ENCODE assay signal across 9 mouse cellular contexts in genomic region chr13:43565346-43565745, GRCm38 (mm10). TPM values are rescaled to one million over a fixed set of nuclear protein-coding genes. Genes with fewer than 3 reads are reported as not detected.
DNase-seq lines count a peak whose midpoint lies in the region; ATAC-seq and TF ChIP-seq lines count a peak whose summit lies in the region.
"Had no signal": no experiment of that assay in that cellular context is flagged by ENCODE, and none has a peak within 500 bp of the region (broad histone marks: within the 10 kb centered on the region; RNA-seq: fewer than 3 reads in every experiment).

No protein-coding gene starts in this region.

- DNase-seq in hindbrain, embryonic 14.5 days (ENCODE audit: low spot score), result peak; percentile 89
- DNase-seq in adrenal gland, postnatal 4 days (ENCODE audit: low spot score in 2 of 2), result peak; percentile 30 to 51
- peak; percentile 80 for DNase-seq in heart, adult 8-10 months (ENCODE audit: low spot score)
- peak; percentile 88 to 94 for DNase-seq in left cerebral cortex, adult 18-20 months (ENCODE audit: low spot score in 2 of 2)
- DNase-seq in stomach, postnatal 0 days (ENCODE audit: low spot score), result peak; percentile 89

- H3K27ac ChIP-seq in hindbrain, embryonic 14.5 days, result no peak overlapping the region
- no peak overlapping the region for H3K27ac ChIP-seq in hindbrain, embryonic 16.5 days (ENCODE audit: low read depth, low read length)
- no peak overlapping the region for H3K27ac ChIP-seq in embryonic facial prominence, embryonic 13.5 days
- H3K27ac ChIP-seq in stomach, postnatal 0 days (replicated peaks), result no peak overlapping the region
- H3K27ac ChIP-seq: neural tube, embryonic 12.5 days had no signal

- no peaks in the 10 kb centered on the region for H3K4me1 ChIP-seq in hindbrain, embryonic 14.5 days (replicated peaks; ENCODE audit: control insufficient read depth, insufficient read depth, low read length)
- H3K4me1 ChIP-seq in hindbrain, embryonic 16.5 days (ENCODE audit: control insufficient read depth, insufficient read depth, low read depth, low read length), result no peaks in the 10 kb centered on the region
- H3K4me1 ChIP-seq in embryonic facial prominence, embryonic 13.5 days, result peaks cover 5% of the 10 kb centered on the region; the same call in 1 of the 2 replicates
- no peaks in the 10 kb centered on the region for H3K4me1 ChIP-seq in stomach, postnatal 0 days (replicated peaks; ENCODE audit: control insufficient read depth, insufficient read depth)

- no peak overlapping the region for H3K4me2 ChIP-seq in hindbrain, embryonic 14.5 days (replicated peaks)
- H3K4me2 ChIP-seq in hindbrain, embryonic 16.5 days (ENCODE audit: low read length), result no peak overlapping the region
- H3K4me2 ChIP-seq in embryonic facial prominence, embryonic 13.5 days, result 0 out of 2 replicates have a peak overlapping the region, but pooled peaks have one; percentile 1
- H3K4me2 ChIP-seq in stomach, postnatal 0 days (replicated peaks; ENCODE audit: low read depth), result no peak overlapping the region
- H3K4me2 ChIP-seq: neural tube, embryonic 12.5 days had no signal

- H3K27me3 ChIP-seq in hindbrain, embryonic 14.5 days (ENCODE audit: control insufficient read depth, insufficient read depth, low read length), result no peaks in the 10 kb centered on the region
- no peaks in the 10 kb centered on the region for H3K27me3 ChIP-seq in hindbrain, embryonic 16.5 days (replicated peaks; ENCODE audit: control insufficient read depth, insufficient read depth, low read length)
- no peaks in the 10 kb centered on the region for H3K27me3 ChIP-seq in embryonic facial prominence, embryonic 13.5 days
- H3K27me3 ChIP-seq in stomach, postnatal 0 days (ENCODE audit: control insufficient read depth, insufficient read depth, low read length), result no peaks in the 10 kb centered on the region
- H3K27me3 ChIP-seq: neural tube, embryonic 12.5 days had no signal

- H3K4me3 ChIP-seq in hindbrain, embryonic 14.5 days (replicated peaks; ENCODE audit: low read length), result no peak overlapping the region
- H3K4me3 ChIP-seq in hindbrain, embryonic 16.5 days (ENCODE audit: low read length), result no peak overlapping the region
- no peak overlapping the region for H3K4me3 ChIP-seq in embryonic facial prominence, embryonic 13.5 days
- H3K4me3 ChIP-seq in stomach, postnatal 0 days (ENCODE audit: low read depth, low read length), result no peak overlapping the region
- H3K4me3 ChIP-seq: neural tube, embryonic 12.5 days had no signal

- H3K36me3 ChIP-seq in hindbrain, embryonic 14.5 days (replicated peaks; ENCODE audit: control insufficient read depth, insufficient read depth), result no peaks in the 10 kb centered on the region
- no peaks in the 10 kb centered on the region for H3K36me3 ChIP-seq in hindbrain, embryonic 16.5 days (ENCODE audit: control insufficient read depth, insufficient read depth, low read length)
- no peaks in the 10 kb centered on the region for H3K36me3 ChIP-seq in embryonic facial prominence, embryonic 13.5 days
- H3K36me3 ChIP-seq in stomach, postnatal 0 days (ENCODE audit: control insufficient read depth, insufficient read depth, low read length), result no peaks in the 10 kb centered on the region
- H3K36me3 ChIP-seq: neural tube, embryonic 12.5 days had no signal

- 20% methylated on average over 9 of the region's 9 CpGs for WGBS in hindbrain, embryonic 14.5 days
- WGBS in hindbrain, embryonic 16.5 days, result 16% methylated on average over 9 of the region's 9 CpGs
- 14% methylated on average over 9 of the region's 9 CpGs for WGBS in embryonic facial prominence, embryonic 13.5 days
- 9% methylated on average over 9 of the region's 9 CpGs for WGBS in stomach, postnatal 0 days

- no peaks in the 10 kb centered on the region for H3K9me3 ChIP-seq in hindbrain, embryonic 14.5 days (ENCODE audit: control insufficient read depth, low read length)
- no peaks in the 10 kb centered on the region for H3K9me3 ChIP-seq in hindbrain, embryonic 16.5 days (ENCODE audit: control insufficient read depth, low read length)
- H3K9me3 ChIP-seq in embryonic facial prominence, embryonic 13.5 days, result no peaks in the 10 kb centered on the region
- H3K9me3 ChIP-seq in stomach, postnatal 0 days (ENCODE audit: control insufficient read depth, low read length), result no peaks in the 10 kb centered on the region
- H3K9me3 ChIP-seq: neural tube, embryonic 12.5 days had no signal

- no peak for TF ChIP-seq EP300 in stomach, postnatal 0 days (optimal IDR thresholded peaks at IDR 0.05)

- H3K9ac ChIP-seq in hindbrain, embryonic 14.5 days, result no peak overlapping the region
- H3K9ac ChIP-seq in hindbrain, embryonic 16.5 days (ENCODE audit: low read depth, low read length), result no peak overlapping the region
- H3K9ac ChIP-seq in embryonic facial prominence, embryonic 13.5 days, result no peak overlapping the region
- no peak overlapping the region for H3K9ac ChIP-seq in stomach, postnatal 0 days (ENCODE audit: low read length)
- H3K9ac ChIP-seq: neural tube, embryonic 12.5 days had no signal

- ATAC-seq in hindbrain, embryonic 14.5 days (ENCODE audit: low FRiP score), result no peak
- ATAC-seq in hindbrain, embryonic 16.5 days, result no peak
- no peak for ATAC-seq in embryonic facial prominence, embryonic 13.5 days (ENCODE audit: insufficient number of reproducible peaks, insufficient read depth, low FRiP score, low TSS enrichment, low read depth)
- ATAC-seq in monocyte, adult 5-6 weeks (replicated peaks; ENCODE audit: insufficient number of reproducible peaks, low FRiP score, low TSS enrichment, poor library complexity, severe bottlenecking), result peak; percentile 60
- peak; percentile 53; the same call in 1 of the 2 replicates for ATAC-seq in stomach, postnatal 0 days (ENCODE audit: low FRiP score, low TSS enrichment)

- peak; percentile 95 for TF ChIP-seq CTCF in stomach, postnatal 0 days (IDR thresholded peaks at IDR 0.05; ENCODE audit: low read depth)

RNA-seq across cellular contexts. Expression of gene Mcur1, which starts 5.4 kb away (rescaled TPM):
- polyA plus RNA-seq in hindbrain, embryonic 14.5 days (2014; fragmentation: Nextera tagmentation; extraction: Ambion mirVana), result 8.6 and 9.5 TPM in 2 replicates
- polyA plus RNA-seq in hindbrain, embryonic 16.5 days (2015; fragmentation: Nextera tagmentation; extraction: Ambion mirVana), result 6.2 and 8.0 TPM in 2 replicates
- 10 to 100 TPM; 36.5 to 38.1 TPM for total RNA-seq in adrenal gland, postnatal 4 days (2021)
- polyA plus RNA-seq in embryonic facial prominence, embryonic 13.5 days (2015; fragmentation: Nextera tagmentation; extraction: Ambion mirVana), result 13.8 and 16.0 TPM in 2 replicates
- 10 to 100 TPM; 43.2 to 51.2 (median 48.7) TPM for total RNA-seq in heart, adult 8-10 months (2022)
- total RNA-seq in left cerebral cortex, adult 18-20 months (2021), result 10 to 100 TPM; 17.1 to 17.9 TPM
- 32.0 to 39.8 TPM (median 37.9 TPM) in 3 replicates for total RNA-seq in monocyte, adult 5-6 weeks (2017)
- polyA plus RNA-seq in stomach, postnatal 0 days (2015; fragmentation: Nextera tagmentation; extraction: Ambion mirVana), result 15.6 and 18.5 TPM in 2 replicates

RNA-seq across cellular contexts. Expression of gene Rnf182, which starts 50.2 kb away (rescaled TPM):
- 35.6 and 35.8 TPM in 2 replicates for polyA plus RNA-seq in hindbrain, embryonic 14.5 days (2014; fragmentation: Nextera tagmentation; extraction: Ambion mirVana)
- 30.5 and 34.1 TPM in 2 replicates for polyA plus RNA-seq in hindbrain, embryonic 16.5 days (2015; fragmentation: Nextera tagmentation; extraction: Ambion mirVana)
- total RNA-seq in adrenal gland, postnatal 4 days (2021), result under 1 TPM; 0.59 to 0.64 TPM
- 10.7 and 13.4 TPM in 2 replicates for polyA plus RNA-seq in embryonic facial prominence, embryonic 13.5 days (2015; fragmentation: Nextera tagmentation; extraction: Ambion mirVana)
- total RNA-seq in heart, adult 8-10 months (2022), result under 1 TPM in 2 of 4 experiments, not detected in 2; 0.09 to 0.16 TPM
- 1 to 10 TPM; 8.1 to 9.9 TPM for total RNA-seq in left cerebral cortex, adult 18-20 months (2021)
- not detected in 3 replicates for total RNA-seq in monocyte, adult 5-6 weeks (2017)
- 0.33 and 0.38 TPM in 2 replicates for polyA plus RNA-seq in stomach, postnatal 0 days (2015; fragmentation: Nextera tagmentation; extraction: Ambion mirVana)

Comparison
In these comparisons a context has a peak if more than half of its experiments do, and no peak if none do; other contexts are left out.
1. ATAC-seq: peak in monocyte, adult 5-6 weeks (single experiment) and stomach, postnatal 0 days (single experiment); none in hindbrain, embryonic 14.5 days (single experiment), hindbrain, embryonic 16.5 days (single experiment) and embryonic facial prominence, embryonic 13.5 days (single experiment).
2. DNase-seq: peak in every context shown above with its lines; median percentile 91 in left cerebral cortex, adult 18-20 months; 89 in hindbrain, embryonic 14.5 days; 89 in stomach, postnatal 0 days; 80 in heart, adult 8-10 months; 40 in adrenal gland, postnatal 4 days.